Mouse (Mus musculus): ENCODE data around the gene St5.

DNA sequence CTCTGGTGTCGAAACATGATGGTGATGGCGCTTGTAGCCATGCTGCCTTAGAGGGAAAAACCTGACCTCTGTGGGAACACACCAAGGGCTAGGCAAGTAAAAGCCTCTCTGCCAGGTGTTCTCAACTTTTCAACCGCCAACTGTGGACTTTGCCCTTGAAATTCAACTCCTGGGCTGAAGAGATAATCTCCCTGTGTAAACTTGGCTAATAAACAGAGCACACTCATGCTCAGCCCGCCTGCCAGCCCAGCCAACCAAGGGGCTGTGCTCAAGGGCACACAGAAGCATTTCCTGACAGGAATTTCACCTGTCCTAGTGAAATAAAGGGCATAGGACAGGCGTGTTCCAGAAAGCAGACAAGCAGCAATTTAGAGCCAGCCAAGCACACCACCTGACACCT, 100.8 kb downstream of the St5 start:
- TF ChIP-seq CTCF (IDR thresholded peaks at IDR 0.05; ENCODE audit: borderline replicate concordance, insufficient read depth, low read depth, low read length) (no peak), POLR2A (IDR thresholded peaks at IDR 0.05; ENCODE audit: borderline replicate concordance, insufficient read depth, low read length) (no peak)

Data from cerebellum, adult 2 months (tissue).